Mouse (Mus musculus): ENCODE measurements around the gene Gm20809. TPM values are rescaled to one million over a fixed set of nuclear protein-coding genes. Genes with fewer than 3 reads are reported as not detected.
"Not testable (repeated sequence)": the region's sequence is repeated elsewhere in the genome, so short reads cannot be mapped to it uniquely, and the experiment has no call there.

The Gm20809 gene
- not detected in 2 replicates for polyA plus RNA-seq (2012; rRNA removed)

DNA sequence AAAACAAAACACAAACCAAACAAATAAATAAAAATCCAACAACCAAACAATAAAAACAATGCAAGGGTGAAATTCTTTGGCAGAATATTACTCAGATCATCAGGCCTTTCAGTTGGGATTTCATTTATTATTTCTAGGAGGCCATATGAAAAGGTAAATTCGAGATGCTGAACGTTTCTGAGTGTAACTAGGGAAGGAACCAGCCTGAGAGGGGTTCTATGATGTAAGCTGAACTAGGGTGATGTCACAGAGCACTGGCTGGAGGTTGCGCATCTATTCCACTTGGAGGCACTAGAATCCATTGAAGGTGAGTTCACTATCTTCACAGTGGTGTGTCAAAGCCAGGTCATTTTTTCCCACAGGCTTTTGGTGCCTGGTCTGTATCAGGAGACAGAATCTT is at the start of gene Gm20809:
Gm20809 (plus strand) TSS at position 301 of the 400 bp plus-strand sequence.
- not testable (repeated sequence) for DNase-seq; H3K4me3 ChIP-seq (replicated peaks; ENCODE audit: insufficient read depth, low read depth, low read length); H3K27me3 ChIP-seq (ENCODE audit: control insufficient read depth, insufficient read depth, low read length); H3K4me1 ChIP-seq (ENCODE audit: control insufficient read depth, insufficient read depth, low read length); H3K27ac ChIP-seq (ENCODE audit: insufficient read depth, low read length)
- WGBS, result no CpG with 5 or more reads among the region's 3 CpGs
